Mouse (Mus musculus) thymus, adult 18-20 months (tissue): Measurements from ENCODE around the gene Plcd3.

Experiments
- DNase-seq, 2 experiments: peaks; one replicate each; pipeline ENCODE4 v3.0.0; 2022; ENCODE audit warnings: mixed read lengths in 2 of 2

The Plcd3 gene

GRCm38 (mm10) chr11:103096979-103097894 is 4.2 kb downstream of the Plcd3 start:
- no peak for DNase-seq

GRCm38 (mm10) chr11:103095801-103096200 is 5.7 kb downstream of the Plcd3 start:
- DNase-seq: no peak

GRCm38 (mm10) chr11:103095107-103095670 is 6.3 kb downstream of the Plcd3 start:
- no peak for DNase-seq

- no peak for DNase-seq
Measured at GRCm38 (mm10) chr11:103093862-103094833, 7.3 kb downstream of the Plcd3 start.

GRCm38 (mm10) chr11:103093306-103093705 is 8.2 kb downstream of the Plcd3 start:
- no peak for DNase-seq

GRCm38 (mm10) chr11:103081631-103082030 is 19.8 kb downstream of the Plcd3 start:
- DNase-seq: no peak

GRCm38 (mm10) chr11:103080323-103081091 is 21.0 kb downstream of the Plcd3 start:
- DNase-seq: no peak

- no peak for DNase-seq
Measured at GRCm38 (mm10) chr11:103078131-103078530, 23.3 kb downstream of the Plcd3 start.

- no peak for DNase-seq
Measured at GRCm38 (mm10) chr11:103076581-103076980, 24.9 kb downstream of the Plcd3 start.

GRCm38 (mm10) chr11:103076010-103076409 is 25.4 kb downstream of the Plcd3 start:
- no peak for DNase-seq

- DNase-seq: no peak
Measured at GRCm38 (mm10) chr11:103074796-103075323, 26.6 kb downstream of the Plcd3 start.

- no peak for DNase-seq
Measured at GRCm38 (mm10) chr11:103074121-103074650, 27.3 kb downstream of the Plcd3 start.

GRCm38 (mm10) chr11:103073671-103074070 is 27.8 kb downstream of the Plcd3 start:
- no peak for DNase-seq

GRCm38 (mm10) chr11:103070322-103070880 is 31.1 kb downstream of the Plcd3 start:
- DNase-seq: no peak

- DNase-seq: no peak
Measured at GRCm38 (mm10) chr11:103069731-103070130, 31.7 kb downstream of the Plcd3 start.

- DNase-seq: no peak
Measured at GRCm38 (mm10) chr11:103068884-103069283, 32.6 kb downstream of the Plcd3 start.

- DNase-seq: no peak
Measured at GRCm38 (mm10) chr11:103068272-103068671, 33.2 kb downstream of the Plcd3 start.

GRCm38 (mm10) chr11:103067457-103068001 is 33.9 kb downstream of the Plcd3 start:
- no peak for DNase-seq

- DNase-seq: no peak
Measured at GRCm38 (mm10) chr11:103067051-103067361, 34.5 kb downstream of the Plcd3 start.

- DNase-seq: no peak
Measured at GRCm38 (mm10) chr11:103066191-103067050, 35.0 kb downstream of the Plcd3 start.
